Comparison of ENCODE assay signal across 8 mouse cellular contexts in the genomic region with DNA sequence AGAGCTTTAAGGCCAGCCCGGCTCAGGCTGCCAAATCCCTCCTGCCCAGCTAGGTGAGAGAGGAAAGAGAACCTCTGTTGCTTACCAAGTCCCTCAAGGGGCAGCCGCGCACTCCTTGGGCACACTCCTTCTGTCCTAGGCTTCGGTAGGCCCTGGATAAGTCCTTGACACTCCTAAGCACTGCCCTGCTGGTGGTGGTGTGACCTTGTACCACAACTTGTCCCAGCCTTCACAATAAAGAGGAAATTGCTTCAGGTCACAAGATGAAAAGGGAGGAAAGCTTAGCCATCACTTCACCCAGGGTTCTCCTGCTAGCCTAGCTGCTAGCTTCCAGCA. TPM values are rescaled to one million over a fixed set of nuclear protein-coding genes. Genes with fewer than 3 reads are reported as not detected.
DNase-seq lines count a peak whose midpoint lies in the region; ATAC-seq lines count a peak whose summit lies in the region.

A gene (minus strand): TSS at position 132 of the 336 bp plus-strand sequence.

- no peaks in the 10 kb centered on the region for H3K9me3 ChIP-seq in embryonic facial prominence, embryonic 14.5 days (ENCODE audit: control insufficient read depth, low read length)
- no peaks in the 10 kb centered on the region for H3K9me3 ChIP-seq in midbrain, embryonic 16.5 days (replicated peaks; ENCODE audit: control insufficient read depth, low read length, poor library complexity, severe bottlenecking)

- peaks cover 23% of the 10 kb centered on the region for H3K27me3 ChIP-seq in embryonic facial prominence, embryonic 14.5 days (replicated peaks; ENCODE audit: control insufficient read depth, insufficient read depth, low read length)
- peaks cover 9% of the 10 kb centered on the region for H3K27me3 ChIP-seq in midbrain, embryonic 16.5 days (ENCODE audit: control insufficient read depth, insufficient read depth, low read depth, low read length)

- H3K9ac ChIP-seq in embryonic facial prominence, embryonic 14.5 days (ENCODE audit: low read depth, low read length), result peak within 1 kb of the TSS; percentile 60
- peak within 1 kb of the TSS; percentile 82 for H3K9ac ChIP-seq in midbrain, embryonic 16.5 days (ENCODE audit: low read depth, low read length)

- H3K4me2 ChIP-seq in embryonic facial prominence, embryonic 14.5 days (ENCODE audit: low read depth, low read length), result peak within 1 kb of the TSS; percentile 98
- peak within 1 kb of the TSS; percentile 94 for H3K4me2 ChIP-seq in midbrain, embryonic 16.5 days (ENCODE audit: low read length)

- H3K4me3 ChIP-seq in embryonic facial prominence, embryonic 14.5 days (ENCODE audit: low read depth, low read length), result peak within 1 kb of the TSS; percentile 51
- H3K4me3 ChIP-seq in midbrain, embryonic 16.5 days (ENCODE audit: low read depth, low read length), result peak within 1 kb of the TSS; percentile 76

- peaks cover 8% of the 10 kb centered on the region; the same call in 1 of the 2 replicates for H3K4me1 ChIP-seq in embryonic facial prominence, embryonic 14.5 days (ENCODE audit: control insufficient read depth, insufficient read depth, low read length)
- peaks cover 11% of the 10 kb centered on the region for H3K4me1 ChIP-seq in midbrain, embryonic 16.5 days (ENCODE audit: control insufficient read depth, insufficient read depth, low read length)

- ATAC-seq in embryonic facial prominence, embryonic 14.5 days (ENCODE audit: low read depth), result peak; percentile 21; the same call in 1 of the 2 replicates
- peak; percentile 38 for ATAC-seq in midbrain, embryonic 16.5 days

- H3K36me3 ChIP-seq in embryonic facial prominence, embryonic 14.5 days (ENCODE audit: control insufficient read depth, insufficient read depth, low read length), result no peaks in the 10 kb centered on the region
- no peaks in the 10 kb centered on the region for H3K36me3 ChIP-seq in midbrain, embryonic 16.5 days (ENCODE audit: control insufficient read depth, insufficient read depth, low read length)

- WGBS in embryonic facial prominence, embryonic 14.5 days, result 16% methylated on average over 4 of the region's 4 CpGs
- 11% methylated on average over 4 of the region's 4 CpGs for WGBS in midbrain, embryonic 16.5 days

- H3K27ac ChIP-seq in embryonic facial prominence, embryonic 14.5 days (replicated peaks; ENCODE audit: low read depth, low read length), result no peak within 1 kb of the TSS
- peak within 1 kb of the TSS; percentile 81 for H3K27ac ChIP-seq in midbrain, embryonic 16.5 days (ENCODE audit: low read length)

- DNase-seq in layer of hippocampus, adult 8-10 months (ENCODE audit: low spot score in 2 of 2), result no peak
- no peak for DNase-seq in layer of hippocampus, adult 11-12 months (ENCODE audit: low spot score)
- DNase-seq in embryonic facial prominence, embryonic 14.5 days (ENCODE audit: low spot score), result no peak
- DNase-seq in layer of hippocampus, postnatal 10 days (ENCODE audit: low spot score in 2 of 2), result no peak
- DNase-seq in cerebellum, adult 9-11 months, result no peak
- DNase-seq in adrenal gland, postnatal 36 days, result no peak
- no peak for DNase-seq in spleen, postnatal 10 days (ENCODE audit: low spot score in 2 of 2)

RNA-seq across cellular contexts. Expression of the gene that starts here (rescaled TPM):
- total RNA-seq in layer of hippocampus, adult 8-10 months (2022), result 10 to 100 TPM; 34.5 to 49.7 (median 42.7) TPM
- polyA plus RNA-seq in embryonic facial prominence, embryonic 14.5 days (2014; fragmentation: Nextera tagmentation; extraction: Ambion mirVana), result 0.28 and 0.32 TPM in 2 replicates
- total RNA-seq in layer of hippocampus, postnatal 10 days (2021), result 10 to 100 TPM; 26.8 to 29.6 TPM
- polyA plus RNA-seq in midbrain, embryonic 16.5 days (2015; fragmentation: Nextera tagmentation; extraction: Ambion mirVana), result 6.5 TPM in 2 replicates
- under 1 TPM; 0.10 to 0.20 TPM for total RNA-seq in adrenal gland, postnatal 36 days (2021)

Comparison
In these comparisons a context has a peak if more than half of its experiments do, and no peak if none do; other contexts are left out.
1. RNA of the gene that starts here (total RNA-seq): 34.5 to 49.7 TPM in layer of hippocampus, adult 8-10 months and 26.8 to 29.6 TPM in layer of hippocampus, postnatal 10 days; 0.10 to 0.20 TPM in adrenal gland, postnatal 36 days; every median in the first group is over 10 times any median in the second.
2. Peak in ATAC-seq, H3K4me3 ChIP-seq, H3K9ac ChIP-seq and H3K4me2 ChIP-seq in embryonic facial prominence, embryonic 14.5 days; RNA of the gene not detected or under 1 TPM.